Mouse (Mus musculus): ENCODE results near the gene Ubl3. TPM values are rescaled to one million over a fixed set of nuclear protein-coding genes. Genes with fewer than 3 reads are reported as not detected.
A peak's percentile ranks its signal among the peaks of the same experiment; 100 is the strongest.

Gene Ubl3
- polyA plus RNA-seq, 1 experiment, result 113 TPM

- no peak for DNase-seq
- Histone ChIP-seq H3K4me3 (replicated peaks; ENCODE audit: extremely low read depth, low read depth, low read length) (no peak overlapping the region), H3K4me1 (ENCODE audit: control insufficient read depth, insufficient read depth, low read length) (peaks cover 25% of the 10 kb centered on the region)
- TF ChIP-seq POLR2A (IDR thresholded peaks at IDR 0.05; ENCODE audit: borderline replicate concordance, extremely low read depth, low read depth, low read length) (no peak), CTCF (IDR thresholded peaks at IDR 0.05; ENCODE audit: insufficient read depth, low read length) (no peak)
- 83% methylated on average over 3 of the region's 3 CpGs for WGBS
These were observed 30.2 kb downstream of the Ubl3 start for GRCm38 (mm10) chr5:148522378-148522777.

- 61% methylated on average over 4 of the region's 4 CpGs for WGBS
- TF ChIP-seq POLR2A (IDR thresholded peaks at IDR 0.05; ENCODE audit: borderline replicate concordance, extremely low read depth, low read depth, low read length) (no peak), CTCF (IDR thresholded peaks at IDR 0.05; ENCODE audit: insufficient read depth, low read length) (no peak)
These were observed 35.1 kb downstream of the Ubl3 start for GRCm38 (mm10) chr5:148517445-148517844.

DNA sequence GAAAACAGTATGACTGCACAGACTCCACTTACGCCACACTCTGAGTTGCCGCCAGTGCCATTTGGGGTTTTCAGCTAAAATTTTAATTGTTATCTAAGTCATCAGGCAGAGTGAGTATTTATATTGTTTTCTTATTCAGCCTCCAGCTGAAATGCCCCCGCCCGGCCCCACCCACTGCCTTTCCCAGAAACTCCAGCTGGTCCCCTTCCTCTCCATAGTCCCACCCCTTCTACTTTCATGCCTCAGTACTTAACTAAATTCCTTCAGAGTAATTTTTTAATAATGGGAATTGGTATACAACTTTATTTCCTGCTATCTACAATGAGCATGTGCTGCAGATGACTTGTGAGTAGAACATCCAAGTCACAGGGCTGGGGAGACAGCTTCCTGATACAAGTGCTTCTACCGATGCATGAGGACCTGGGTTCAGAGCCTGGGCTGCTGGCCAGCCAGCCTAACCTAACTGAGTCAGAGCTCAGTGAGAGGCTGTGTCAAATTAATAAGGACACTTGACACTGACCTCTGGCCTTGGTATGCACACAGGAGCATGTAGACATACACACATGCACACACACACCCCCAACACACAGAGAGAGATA, 40.4 kb downstream of the Ubl3 start:
- H3K4me3 ChIP-seq (replicated peaks; ENCODE audit: extremely low read depth, low read depth, low read length), result no peak overlapping the region
- TF ChIP-seq POLR2A (IDR thresholded peaks at IDR 0.05; ENCODE audit: borderline replicate concordance, extremely low read depth, low read depth, low read length) (no peak), CTCF (IDR thresholded peaks at IDR 0.05; ENCODE audit: insufficient read depth, low read length) (no peak)
- no peak for DNase-seq
- WGBS, result 30% methylated on average over 5 of the region's 5 CpGs
- peaks cover 32% of the 10 kb centered on the region for H3K4me1 ChIP-seq (ENCODE audit: control insufficient read depth, insufficient read depth, low read length)

More at GRCm38 (mm10) chr5:148517445-148517844, 35.1 kb downstream of the Ubl3 start:
- no peak for DNase-seq
- H3K4me3 ChIP-seq (replicated peaks; ENCODE audit: extremely low read depth, low read depth, low read length), result no peak overlapping the region
- peaks cover 24% of the 10 kb centered on the region for H3K4me1 ChIP-seq (ENCODE audit: control insufficient read depth, insufficient read depth, low read length)

DNA sequence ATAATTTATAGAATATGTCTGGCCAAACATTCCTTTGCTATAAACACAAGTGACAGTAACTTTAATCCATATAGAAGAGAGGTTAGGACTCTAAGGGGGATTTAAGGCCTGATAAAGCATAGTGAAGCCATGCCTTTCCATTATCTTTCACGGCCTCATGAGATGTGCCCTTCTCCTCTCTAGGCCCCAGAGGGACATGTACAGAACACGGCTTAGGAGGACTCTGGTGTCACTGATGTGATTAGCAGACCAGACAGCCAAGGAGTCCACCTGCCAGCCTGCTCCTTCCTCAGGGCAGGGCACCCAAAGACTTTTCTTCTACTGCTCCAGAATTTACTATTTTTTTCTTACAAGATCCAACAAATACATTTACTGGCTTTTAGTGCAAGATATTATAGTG, 42.3 kb downstream of the Ubl3 start:
- WGBS, result 81% methylated on average over 2 of the region's 2 CpGs
- H3K4me3 ChIP-seq (replicated peaks; ENCODE audit: extremely low read depth, low read depth, low read length), result no peak overlapping the region
- TF ChIP-seq CTCF (IDR thresholded peaks at IDR 0.05; ENCODE audit: insufficient read depth, low read length) (no peak), POLR2A (IDR thresholded peaks at IDR 0.05; ENCODE audit: borderline replicate concordance, extremely low read depth, low read depth, low read length) (no peak)
- H3K4me1 ChIP-seq (ENCODE audit: control insufficient read depth, insufficient read depth, low read length), result peaks cover 24% of the 10 kb centered on the region
- no peak for DNase-seq

GRCm38 (mm10) chr5:148509731-148510130, 42.9 kb downstream of the Ubl3 start:
- no peak for DNase-seq
- TF ChIP-seq POLR2A (IDR thresholded peaks at IDR 0.05; ENCODE audit: borderline replicate concordance, extremely low read depth, low read depth, low read length) (no peak), CTCF (IDR thresholded peaks at IDR 0.05; ENCODE audit: insufficient read depth, low read length) (no peak)
- Histone ChIP-seq H3K4me3 (replicated peaks; ENCODE audit: extremely low read depth, low read depth, low read length) (no peak overlapping the region), H3K4me1 (ENCODE audit: control insufficient read depth, insufficient read depth, low read length) (peaks cover 22% of the 10 kb centered on the region)
- 33% methylated on average over 7 of the region's 7 CpGs for WGBS

DNA sequence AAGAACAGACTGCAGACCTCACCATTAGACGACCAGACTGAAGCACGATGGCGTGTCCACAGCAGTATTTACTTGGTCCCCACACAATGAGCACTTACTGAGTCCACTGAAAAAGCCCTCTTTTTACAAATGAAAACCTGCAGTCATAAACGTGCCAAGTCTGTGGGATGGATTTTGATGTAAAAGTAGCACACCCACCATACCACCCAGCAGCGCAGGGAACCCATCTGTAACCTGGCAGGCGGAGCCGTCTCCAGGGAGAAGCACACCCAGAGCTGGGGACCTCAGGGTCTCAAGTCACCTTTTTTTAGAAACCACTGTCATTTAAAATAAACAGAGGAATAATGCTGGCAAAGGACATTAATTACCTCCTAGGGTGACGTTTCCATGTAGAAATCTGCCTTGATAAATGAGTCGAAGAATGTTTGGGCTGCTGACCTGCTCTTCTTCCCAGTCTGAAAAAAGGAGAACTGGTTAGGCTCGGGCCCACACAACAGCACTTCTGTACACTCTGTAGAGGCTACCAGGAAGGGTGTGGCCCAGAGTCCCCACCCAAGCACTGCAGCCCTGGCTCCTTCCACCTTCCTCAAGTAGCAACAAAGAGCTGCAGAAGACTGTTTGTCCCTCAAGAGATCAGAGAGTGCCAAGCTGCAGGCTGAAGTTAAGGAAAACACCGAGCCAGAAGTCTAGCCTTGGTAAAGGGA, 43.5 kb downstream of the Ubl3 start:
- TF ChIP-seq CTCF (IDR thresholded peaks at IDR 0.05; ENCODE audit: insufficient read depth, low read length) (no peak), POLR2A (IDR thresholded peaks at IDR 0.05; ENCODE audit: borderline replicate concordance, extremely low read depth, low read depth, low read length) (no peak)
- Histone ChIP-seq H3K4me3 (replicated peaks; ENCODE audit: extremely low read depth, low read depth, low read length) (no peak overlapping the region), H3K4me1 (ENCODE audit: control insufficient read depth, insufficient read depth, low read length) (peaks cover 21% of the 10 kb centered on the region)
- WGBS, result 53% methylated on average over 11 of the region's 11 CpGs
- peak; percentile 47 for DNase-seq

- DNase-seq, result no peak
- peaks cover 11% of the 10 kb centered on the region for H3K4me1 ChIP-seq (ENCODE audit: control insufficient read depth, insufficient read depth, low read length)
- WGBS, result 91% methylated on average over 17 of the region's 17 CpGs
- no peak for TF ChIP-seq POLR2A (IDR thresholded peaks at IDR 0.05; ENCODE audit: borderline replicate concordance, extremely low read depth, low read depth, low read length)
- no peak overlapping the region for H3K4me3 ChIP-seq (replicated peaks; ENCODE audit: extremely low read depth, low read depth, low read length)
These were observed 47.2 kb downstream of the Ubl3 start for GRCm38 (mm10) chr5:148505381-148505780.

GRCm38 (mm10) chr5:148502237-148502636, 50.4 kb downstream of the Ubl3 start:
- TF ChIP-seq POLR2A (IDR thresholded peaks at IDR 0.05; ENCODE audit: borderline replicate concordance, extremely low read depth, low read depth, low read length) (no peak), CTCF (IDR thresholded peaks at IDR 0.05; ENCODE audit: insufficient read depth, low read length) (no peak)
- DNase-seq, result no peak

DNA sequence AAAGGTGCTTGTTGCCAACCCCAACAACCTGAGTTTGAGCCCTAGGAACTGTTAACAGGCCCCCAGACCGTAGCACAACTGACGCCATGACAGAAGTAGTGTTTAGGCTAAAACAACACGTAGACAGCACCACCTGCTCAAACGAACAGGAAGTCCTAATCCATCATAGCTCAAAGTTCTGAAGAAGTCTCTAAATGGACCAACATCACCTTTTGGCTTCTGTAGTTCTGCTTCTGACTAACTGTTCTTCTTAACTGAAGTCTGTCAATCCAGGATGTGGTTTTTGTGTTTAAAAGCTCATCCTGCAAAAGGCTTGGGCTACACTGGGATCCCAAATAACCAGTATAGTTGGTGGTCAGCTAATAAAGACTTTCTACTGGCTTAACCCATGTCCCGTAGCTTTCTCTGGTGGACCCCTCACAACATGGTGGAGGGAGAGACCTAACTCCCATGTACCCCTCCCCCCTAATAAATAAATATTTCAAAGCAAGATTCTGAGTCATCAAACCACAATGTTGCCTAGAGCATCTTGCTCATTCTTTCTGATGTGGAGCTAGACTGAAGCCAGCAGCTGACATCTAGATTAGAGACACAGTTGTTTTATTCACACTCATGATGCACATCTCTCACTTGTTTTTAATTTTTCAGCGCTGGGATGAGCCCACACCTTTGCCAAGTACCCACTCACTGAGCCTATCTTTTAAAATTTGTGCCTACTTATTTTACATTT, 51.2 kb downstream of the Ubl3 start:
- no peak for TF ChIP-seq POLR2A (IDR thresholded peaks at IDR 0.05; ENCODE audit: borderline replicate concordance, extremely low read depth, low read depth, low read length)
- no peak for TF ChIP-seq CTCF (IDR thresholded peaks at IDR 0.05; ENCODE audit: insufficient read depth, low read length)
- WGBS, result 80% methylated on average over 6 of the region's 6 CpGs
- Histone ChIP-seq H3K4me1 (ENCODE audit: control insufficient read depth, insufficient read depth, low read length) (no peaks in the 10 kb centered on the region), H3K4me3 (replicated peaks; ENCODE audit: extremely low read depth, low read depth, low read length) (no peak overlapping the region)
- no peak for DNase-seq

More at GRCm38 (mm10) chr5:148502237-148502636, 50.4 kb downstream of the Ubl3 start:
- WGBS, result 96% methylated on average over 6 of the region's 6 CpGs
- no peaks in the 10 kb centered on the region for H3K4me1 ChIP-seq (ENCODE audit: control insufficient read depth, insufficient read depth, low read length)
- no peak overlapping the region for H3K4me3 ChIP-seq (replicated peaks; ENCODE audit: extremely low read depth, low read depth, low read length)

All from lung, adult 2 months (tissue).